Mouse (Mus musculus) heart, embryonic 15.5 days (tissue): ENCODE data around the gene Adipor2. TPM values are rescaled to one million over a fixed set of nuclear protein-coding genes. Genes with fewer than 3 reads are reported as not detected.
A peak's percentile ranks its signal among the peaks of the same experiment; 100 is the strongest.

Experiments
- ATAC-seq: fragments of 200-750 bp; cut with Nextera tagmentation; replicated peaks from 2 replicates; pipeline ENCODE4 v1.8.0; 2017; ENCODE audit warnings: low read depth, moderate TSS enrichment; ENCODE audit not compliant: insufficient number of reproducible peaks, insufficient read depth, low FRiP score
- H3K27ac ChIP-seq: fragments of 300-500 bp; sonication (generic); 2 replicates; pipeline ENCODE4 v1.5.1; 2015; ENCODE audit warnings: mild to moderate bottlenecking, inconsistent platforms
- H3K27me3 ChIP-seq: fragments of 300-500 bp; sonication (generic); 2 replicates; pipeline ENCODE4 v1.6.1; 2015; ENCODE audit warnings: inconsistent platforms
- H3K36me3 ChIP-seq: fragments of 300-500 bp; sonication (generic); 2 replicates; pipeline ENCODE4 v1.6.1; 2015; ENCODE audit warnings: mild to moderate bottlenecking, inconsistent platforms
- H3K4me1 ChIP-seq: fragments of 300-500 bp; sonication (generic); replicated peaks from 2 replicates; pipeline ENCODE4 v1.6.1; 2015; ENCODE audit warnings: inconsistent platforms
- H3K4me2 ChIP-seq: fragments of 300-500 bp; sonication (generic); 2 replicates; pipeline ENCODE4 v1.6.1; 2015; ENCODE audit warnings: inconsistent platforms, mild to moderate bottlenecking, moderate library complexity
- H3K4me3 ChIP-seq: fragments of 300-500 bp; sonication (generic); 2 replicates; pipeline ENCODE4 v1.5.1; 2015; ENCODE audit warnings: mild to moderate bottlenecking, inconsistent platforms
- H3K9ac ChIP-seq: fragments of 300-500 bp; sonication (generic); 2 replicates; pipeline ENCODE4 v1.6.1; 2015; ENCODE audit warnings: mild to moderate bottlenecking, inconsistent platforms
- H3K9me3 ChIP-seq: fragments of 300-500 bp; sonication (generic); replicated peaks from 2 replicates; pipeline ENCODE4 v1.6.1; 2016; ENCODE audit warnings: inconsistent platforms
- WGBS: fragments of 180-500 bp; shearing (Covaris S2); methylation state at CpG from one replicate; pipeline ENCODE4 v1.1.7; 2015; ENCODE audit warnings: mixed read lengths; 5-methylcytosine and 5-hydroxymethylcytosine counted together
- polyA plus RNA-seq: library from polyadenylated mRNA; unstranded; fragments of >200 nt; fragmentation: Nextera tagmentation; extraction: Ambion mirVana; gene quantifications from 2 replicates; pipeline ENCODE4 v1.2.1, GENCODE M21; 2015

The Adipor2 gene
- polyA plus RNA-seq, 1 experiment from 2014 or later: 31.2 TPM

DNA sequence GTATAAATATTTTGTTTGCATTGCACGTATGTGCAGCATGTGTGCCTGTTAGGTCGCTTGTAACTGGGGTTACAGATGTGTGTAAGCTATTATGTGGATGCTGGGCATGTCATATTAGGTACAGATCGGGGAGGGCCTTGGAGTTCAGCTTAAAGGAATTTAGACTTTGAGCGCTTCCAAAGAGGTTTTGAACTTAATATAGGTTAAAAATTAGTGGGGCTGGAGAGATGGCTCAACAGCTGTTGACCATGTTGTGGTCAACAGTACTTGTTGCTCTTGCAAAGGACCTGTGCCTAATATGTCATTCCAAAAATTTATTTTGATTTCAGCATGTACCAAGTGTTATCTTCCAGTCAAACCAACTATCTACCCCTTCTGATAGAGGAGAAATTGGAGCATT lies 12.7 kb downstream of the Adipor2 start:
- H3K4me1 ChIP-seq: peaks cover 3% of the 10 kb centered on the region
- WGBS: 85% methylated on average over 4 of the region's 4 CpGs
- H3K27ac ChIP-seq: no peak overlapping the region
- no peaks in the 10 kb centered on the region for H3K36me3 ChIP-seq
- no peaks in the 10 kb centered on the region for H3K9me3 ChIP-seq
- H3K4me2 ChIP-seq: no peak overlapping the region
- H3K4me3 ChIP-seq: no peak overlapping the region
- no peak overlapping the region for H3K9ac ChIP-seq
- ATAC-seq: no peak
- H3K27me3 ChIP-seq: no peaks in the 10 kb centered on the region

DNA sequence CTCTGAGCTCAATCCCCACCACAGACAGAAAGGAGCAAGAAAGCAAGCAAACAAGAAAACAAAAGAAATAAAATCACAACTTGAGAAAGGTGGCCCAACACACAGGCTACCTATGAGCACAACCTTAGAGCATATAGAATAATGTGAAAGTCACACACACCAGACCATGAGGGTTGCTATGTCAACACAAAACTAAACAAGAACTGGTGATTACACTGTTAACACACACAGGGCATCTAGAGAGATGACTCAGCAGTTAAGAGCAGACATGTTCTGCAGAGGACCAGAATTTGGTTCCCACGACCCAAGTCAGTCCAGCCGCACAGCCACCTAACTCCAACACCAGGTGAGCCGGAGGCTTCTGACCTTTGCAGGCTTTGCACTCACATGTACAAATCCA lies 14.5 kb downstream of the Adipor2 start:
- Histone ChIP-seq H3K4me3 (no peak overlapping the region), H3K4me2 (no peak overlapping the region), H3K9me3 (no peaks in the 10 kb centered on the region), H3K27me3 (no peaks in the 10 kb centered on the region), H3K27ac (no peak overlapping the region), H3K4me1 (no peaks in the 10 kb centered on the region), H3K9ac (no peak overlapping the region), H3K36me3 (no peaks in the 10 kb centered on the region)
- 74% methylated on average over 3 of the region's 3 CpGs for WGBS
- ATAC-seq: no peak

DNA sequence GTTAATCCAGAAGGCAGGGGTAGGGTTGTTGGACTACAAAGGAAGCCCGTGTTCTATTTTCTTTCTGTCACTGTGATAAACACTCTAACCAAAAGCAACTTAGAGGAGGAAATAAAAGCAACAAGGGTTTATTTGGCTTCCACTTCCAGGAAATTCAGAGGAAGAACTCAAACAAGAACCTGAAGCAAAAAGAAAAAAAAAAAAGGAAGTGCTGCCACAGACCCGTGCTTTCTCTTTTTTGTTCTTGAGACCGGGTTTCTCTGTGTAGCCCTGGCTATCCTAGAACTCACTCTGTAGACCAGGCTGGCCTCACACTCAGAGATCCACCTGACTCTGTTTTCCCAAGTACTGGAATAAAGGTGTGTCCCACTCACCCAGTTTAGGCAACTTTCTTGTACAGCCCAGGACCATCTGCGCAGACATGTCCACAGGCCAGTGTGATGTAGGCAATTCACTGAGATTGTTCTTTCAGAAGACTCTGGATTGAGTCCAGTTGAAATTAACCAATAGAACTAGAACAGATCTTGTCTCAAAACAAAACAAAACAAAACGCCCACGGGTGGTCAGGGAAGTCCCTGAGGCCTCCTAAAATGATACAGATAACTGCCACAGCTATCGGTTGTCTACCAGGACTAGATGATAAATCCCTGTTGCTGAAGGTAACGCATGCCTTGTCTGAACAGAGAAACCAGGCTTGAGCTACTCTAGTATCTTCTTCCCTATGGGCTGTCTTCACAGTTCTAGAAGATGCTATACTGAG lies 15.8 kb downstream of the Adipor2 start:
- Histone ChIP-seq H3K4me1 (peaks cover under 1% of the 10 kb centered on the region; the same call in 1 of the 2 replicates), H3K9ac (no peak overlapping the region), H3K4me2 (no peak overlapping the region), H3K27ac (no peak overlapping the region), H3K9me3 (no peaks in the 10 kb centered on the region), H3K4me3 (no peak overlapping the region), H3K27me3 (no peaks in the 10 kb centered on the region), H3K36me3 (no peaks in the 10 kb centered on the region; the same call in 1 of the 2 replicates)
- no peak for ATAC-seq
- WGBS: 78% methylated on average over 8 of the region's 8 CpGs

DNA sequence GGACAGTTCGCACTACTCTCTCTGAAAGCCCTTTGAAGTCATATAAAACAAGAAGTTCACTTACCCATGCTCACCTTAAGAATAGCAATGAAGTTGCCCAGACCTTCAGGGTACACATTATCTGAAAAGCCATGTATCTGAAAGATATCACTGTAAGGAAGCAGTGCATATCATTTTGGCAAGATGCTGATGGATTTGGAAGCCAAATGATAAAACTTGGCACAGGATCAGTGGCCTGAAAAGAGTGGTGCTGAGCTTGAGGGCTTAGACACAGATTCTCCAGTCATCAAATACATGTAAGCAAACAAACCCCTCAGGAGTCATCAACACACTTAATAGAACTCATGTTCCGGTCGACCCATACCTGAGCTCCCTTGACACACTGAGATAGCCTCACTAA lies 16.9 kb downstream of the Adipor2 start:
- Histone ChIP-seq H3K27me3 (no peaks in the 10 kb centered on the region), H3K27ac (no peak overlapping the region), H3K9me3 (no peaks in the 10 kb centered on the region), H3K36me3 (no peaks in the 10 kb centered on the region; the same call in 1 of the 2 replicates), H3K4me3 (no peak overlapping the region), H3K4me2 (no peak overlapping the region), H3K9ac (no peak overlapping the region), H3K4me1 (peaks cover 7% of the 10 kb centered on the region)
- 76% methylated on average over 3 of the region's 3 CpGs for WGBS
- no peak for ATAC-seq

DNA sequence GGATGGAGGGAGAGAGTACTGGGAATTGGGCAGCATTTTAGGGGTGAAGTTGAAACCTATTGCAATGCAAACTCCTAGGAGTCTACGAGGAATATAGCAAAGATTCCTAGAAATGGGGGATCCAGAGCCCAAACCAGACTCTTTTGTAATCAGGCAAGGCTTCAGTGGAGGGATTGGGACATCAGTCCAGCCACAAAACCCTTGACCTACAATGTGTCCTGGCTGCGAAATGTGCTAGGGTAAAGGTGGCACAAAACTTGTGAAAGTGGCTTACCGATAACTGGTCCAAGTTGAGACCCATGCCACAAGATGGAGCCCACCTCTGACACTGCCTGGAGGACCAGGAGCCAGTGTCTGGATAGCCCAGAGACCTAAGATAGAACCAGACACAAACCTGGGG lies 18.1 kb downstream of the Adipor2 start:
- no peak overlapping the region for H3K4me2 ChIP-seq
- no peaks in the 10 kb centered on the region for H3K27me3 ChIP-seq
- no peaks in the 10 kb centered on the region for H3K9me3 ChIP-seq
- peaks cover 7% of the 10 kb centered on the region for H3K4me1 ChIP-seq
- no peak for ATAC-seq
- no peak overlapping the region for H3K4me3 ChIP-seq
- H3K36me3 ChIP-seq: no peaks in the 10 kb centered on the region; the same call in 1 of the 2 replicates
- no peak overlapping the region for H3K9ac ChIP-seq
- 92% methylated on average over 3 of the region's 3 CpGs for WGBS
- no peak overlapping the region for H3K27ac ChIP-seq

DNA sequence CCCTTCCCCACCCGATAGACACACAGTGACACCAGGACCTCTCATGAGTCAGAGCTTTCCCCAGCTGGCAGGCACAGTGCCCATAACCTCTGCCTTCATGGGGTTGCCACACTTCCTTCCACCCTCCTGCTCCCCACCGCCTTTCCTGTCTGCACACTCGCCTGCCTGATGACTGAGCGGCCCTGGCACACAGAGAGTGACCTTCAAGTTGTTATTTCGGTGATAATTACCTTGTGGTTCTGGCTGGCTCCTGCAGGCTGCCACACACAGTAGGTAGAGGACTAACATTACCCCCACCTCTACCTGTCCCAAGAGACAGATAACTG lies 21.2 kb downstream of the Adipor2 start:
- Histone ChIP-seq H3K36me3 (no peaks in the 10 kb centered on the region; the same call in 1 of the 2 replicates), H3K9ac (no peak overlapping the region), H3K4me2 (no peak overlapping the region), H3K4me3 (no peak overlapping the region), H3K9me3 (no peaks in the 10 kb centered on the region), H3K27me3 (no peaks in the 10 kb centered on the region), H3K4me1 (peaks cover 7% of the 10 kb centered on the region), H3K27ac (peak overlapping the region; percentile 55)
- ATAC-seq: peak; percentile 86
- 24% methylated on average over 5 of the region's 5 CpGs for WGBS

DNA sequence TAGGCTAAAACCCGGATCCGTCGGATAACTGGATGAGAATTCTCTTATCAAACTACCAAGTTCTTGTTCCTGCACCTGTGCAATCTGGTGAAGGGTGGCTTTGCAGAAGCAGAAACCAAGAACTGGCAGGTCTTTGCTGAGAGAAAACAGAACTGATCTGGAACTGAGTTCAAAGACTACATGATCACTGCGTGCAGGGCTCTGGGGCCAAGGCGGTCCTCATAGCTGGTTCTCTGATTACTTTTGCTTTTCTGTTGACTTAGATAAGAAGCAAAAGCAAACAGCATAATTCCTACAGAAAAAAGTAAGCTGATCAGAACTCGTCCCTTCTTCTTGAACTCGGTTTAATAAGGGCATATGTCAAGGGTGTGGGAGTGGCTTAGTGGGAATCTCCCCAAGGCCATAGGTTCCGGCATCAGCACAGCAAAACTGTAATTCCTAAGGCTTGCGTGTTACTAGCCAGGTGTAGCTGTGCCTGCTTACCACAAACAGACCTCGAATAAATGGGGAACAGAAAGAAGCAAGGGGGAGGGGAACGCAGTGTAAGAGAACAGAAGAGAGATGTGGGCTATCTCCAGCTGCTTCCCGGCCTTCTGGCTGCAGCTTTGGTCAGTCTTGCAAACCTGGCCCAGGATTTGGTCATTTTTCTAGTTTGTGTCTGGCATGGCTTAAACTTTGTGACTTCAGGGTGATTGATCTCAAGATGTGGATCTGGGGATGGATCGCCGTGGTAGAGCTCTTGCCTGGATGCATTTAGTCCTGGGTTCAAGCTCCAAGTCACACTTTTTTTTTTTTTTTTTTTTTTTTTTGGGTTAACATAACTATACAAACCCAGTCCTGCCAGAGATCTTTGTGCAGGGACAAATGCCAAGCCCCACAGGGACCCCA lies 21.8 kb downstream of the Adipor2 start:
- Histone ChIP-seq H3K4me3 (no peak overlapping the region), H3K27me3 (no peaks in the 10 kb centered on the region), H3K27ac (peak overlapping the region; percentile 55), H3K9ac (no peak overlapping the region), H3K9me3 (no peaks in the 10 kb centered on the region), H3K4me1 (peaks cover 7% of the 10 kb centered on the region), H3K4me2 (no peak overlapping the region), H3K36me3 (no peaks in the 10 kb centered on the region; the same call in 1 of the 2 replicates)
- 69% methylated on average over 14 of the region's 14 CpGs for WGBS
- no peak; the same call in 1 of the 2 replicates for ATAC-seq

DNA sequence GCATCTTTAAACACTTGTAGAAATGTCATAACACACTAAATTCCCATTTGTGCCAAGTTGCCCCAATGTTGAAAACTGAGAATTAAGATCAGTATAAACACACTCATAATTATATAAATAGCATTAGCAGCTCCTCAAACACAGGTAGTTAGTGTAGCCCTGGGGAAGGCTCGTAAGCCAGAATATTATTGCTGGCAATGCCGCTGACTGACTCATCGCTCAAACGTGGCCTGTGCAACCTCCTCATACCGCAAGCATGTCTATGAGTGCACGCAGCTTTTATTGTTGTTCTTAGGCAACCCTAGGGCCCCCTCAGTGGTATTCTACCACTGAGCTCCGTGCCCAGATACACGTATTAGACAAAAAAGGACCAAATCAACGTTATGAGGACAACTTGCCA lies 24.7 kb downstream of the Adipor2 start:
- Histone ChIP-seq H3K36me3 (no peaks in the 10 kb centered on the region; the same call in 1 of the 2 replicates), H3K4me1 (peaks cover 14% of the 10 kb centered on the region), H3K27ac (no peak overlapping the region), H3K27me3 (no peaks in the 10 kb centered on the region), H3K4me2 (no peak overlapping the region), H3K9me3 (no peaks in the 10 kb centered on the region), H3K4me3 (no peak overlapping the region), H3K9ac (no peak overlapping the region)
- 68% methylated on average over 9 of the region's 9 CpGs for WGBS
- no peak for ATAC-seq

DNA sequence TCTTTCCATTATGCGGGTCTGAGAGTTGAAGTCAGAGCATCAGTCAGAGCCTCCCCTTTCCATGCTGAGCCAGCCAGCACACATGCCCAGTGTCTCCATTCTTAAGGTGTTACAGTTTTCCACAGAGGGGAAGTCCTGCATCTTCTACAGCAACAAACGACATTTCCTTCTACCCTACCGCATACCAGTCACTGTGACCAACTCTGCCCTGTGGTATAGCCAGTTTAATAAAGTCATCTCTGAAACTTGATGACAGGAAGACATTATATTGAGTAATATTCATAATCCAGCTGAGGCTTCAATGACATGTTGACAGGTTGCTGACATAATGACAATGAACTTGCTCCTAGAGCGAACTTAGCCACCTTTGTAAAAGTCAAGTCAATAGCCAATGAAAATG lies 26.8 kb downstream of the Adipor2 start:
- H3K9ac ChIP-seq: no peak overlapping the region
- ATAC-seq: no peak
- H3K36me3 ChIP-seq: no peaks in the 10 kb centered on the region
- no peaks in the 10 kb centered on the region for H3K9me3 ChIP-seq
- no peak overlapping the region for H3K4me2 ChIP-seq
- WGBS: 81% methylated on average over 4 of the region's 4 CpGs
- no peak overlapping the region for H3K27ac ChIP-seq
- H3K4me3 ChIP-seq: no peak overlapping the region
- H3K4me1 ChIP-seq: peaks cover 16% of the 10 kb centered on the region
- no peaks in the 10 kb centered on the region for H3K27me3 ChIP-seq

DNA sequence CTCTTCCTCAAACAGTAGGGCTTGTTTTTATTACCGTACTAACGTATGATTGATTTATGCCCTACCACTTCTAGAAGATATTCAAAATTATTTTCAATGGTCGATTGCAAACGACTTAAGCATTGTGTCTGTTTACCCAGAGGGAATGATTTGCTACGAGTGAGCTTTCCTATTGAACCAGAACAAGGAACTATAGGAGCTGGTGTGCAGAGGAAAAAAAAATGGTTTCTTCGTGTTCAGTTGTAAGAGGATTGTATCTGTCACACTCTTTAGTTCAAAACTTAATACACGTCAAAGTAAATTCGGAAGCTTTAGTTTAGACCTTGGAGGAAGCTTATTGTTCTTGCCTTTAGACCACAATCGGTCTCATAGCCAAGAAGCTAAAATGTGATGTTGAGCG lies 28.4 kb downstream of the Adipor2 start:
- WGBS: 19% methylated on average over 10 of the region's 10 CpGs
- Histone ChIP-seq H3K27ac (peak overlapping the region; percentile 71), H3K9ac (peak overlapping the region; percentile 77), H3K4me2 (peak overlapping the region; percentile 68), H3K4me1 (peaks cover 16% of the 10 kb centered on the region), H3K27me3 (no peaks in the 10 kb centered on the region), H3K9me3 (no peaks in the 10 kb centered on the region), H3K4me3 (peak overlapping the region; percentile 77), H3K36me3 (no peaks in the 10 kb centered on the region)
- no peak for ATAC-seq

DNA sequence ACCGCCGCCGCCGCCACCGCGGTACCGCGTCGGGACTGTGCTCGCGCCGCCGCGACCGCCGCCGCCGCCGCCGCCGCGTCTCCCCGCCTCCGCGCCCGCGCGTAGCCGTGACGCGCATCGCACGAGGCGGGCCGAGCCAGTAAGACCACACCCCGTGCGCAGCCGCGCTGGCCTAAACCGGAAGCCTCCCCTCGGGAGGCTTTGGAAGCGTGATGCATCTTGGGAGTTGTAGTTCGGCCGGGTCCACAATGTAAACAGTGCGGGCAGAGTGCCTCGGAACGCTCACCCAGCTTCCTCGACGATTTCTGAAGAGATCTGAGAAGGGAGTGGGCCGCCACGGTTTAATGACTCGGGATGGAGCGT lies 28.9 kb downstream of the Adipor2 start:
- H3K9ac ChIP-seq: peak overlapping the region; percentile 87
- H3K9me3 ChIP-seq: no peaks in the 10 kb centered on the region
- peak overlapping the region; percentile 81 for H3K4me2 ChIP-seq
- under 1% methylated on average over 40 of the region's 53 CpGs for WGBS
- H3K27ac ChIP-seq: peak overlapping the region; percentile 91
- peaks cover 16% of the 10 kb centered on the region for H3K4me1 ChIP-seq
- no peaks in the 10 kb centered on the region for H3K27me3 ChIP-seq
- H3K36me3 ChIP-seq: no peaks in the 10 kb centered on the region
- peak; percentile 100 for ATAC-seq
- peak overlapping the region; percentile 77 for H3K4me3 ChIP-seq
